Mouse (Mus musculus) olfactory bulb, adult 2 months (tissue): ENCODE results near the gene Zpr1.

Experiments
- CTCF ChIP-seq: fragments of 200-500 bp; IDR thresholded peaks from 2 replicates; pipeline ENCODE4 v1.5.1; 2012; ENCODE audit warnings: low read depth, mild to moderate bottlenecking, low read length, moderate library complexity; ENCODE audit not compliant: insufficient read depth
- POLR2A ChIP-seq: fragments of 200-500 bp; IDR thresholded peaks from 2 replicates; pipeline ENCODE4 v1.6.1; 2012; ENCODE audit warnings: mild to moderate bottlenecking, low read depth, low read length, moderate library complexity; ENCODE audit not compliant: insufficient read depth

DNA sequence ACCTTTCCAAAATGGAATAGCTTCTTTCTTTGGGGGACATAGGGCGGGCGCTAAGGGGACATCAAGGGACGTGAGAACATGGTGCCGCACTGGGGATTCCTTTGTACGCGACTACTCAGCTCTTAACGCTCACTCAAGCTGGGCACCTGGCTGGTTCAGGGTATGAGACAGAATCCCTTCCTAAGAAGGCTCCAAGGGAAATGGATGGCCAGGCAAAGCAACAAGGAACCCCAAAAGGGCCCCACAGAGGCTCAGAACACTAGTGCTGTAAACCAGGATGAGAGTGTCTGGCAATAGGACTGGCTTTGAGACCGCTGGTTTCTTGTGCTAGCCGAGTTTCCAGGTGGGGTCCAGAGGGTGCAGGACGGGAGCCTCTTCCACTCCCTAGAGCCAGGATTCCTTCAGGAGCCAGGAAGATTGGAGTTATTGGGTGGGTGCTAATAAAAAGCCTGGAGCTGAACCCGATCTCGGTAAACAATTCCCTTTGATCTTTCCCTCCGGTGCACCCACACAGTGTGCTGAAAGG, 42.4 kb upstream of the Zpr1 start:
- TF ChIP-seq POLR2A (no peak), CTCF (no peak)
